Mouse (Mus musculus) mouse embryonic stem cell (cell line): Measurements from ENCODE around the gene Luc7l3.

Source experiments
- in situ Hi-C, 2 experiments: fragments of 300-500 bp; cut with MboI; formaldehyde crosslinking; loops; 1 replicate in 1 of 2; 3 replicates in 1 of 2; pipeline ENCODE4 v1.14.3; 2019 to 2020; ENCODE audit warnings: low sequenced_read_pairs in 2 of 2, low pct_unique_long_range_greater_than_20kb in 1 of 2, mixed read lengths in 1 of 2; ENCODE audit not compliant: unreplicated experiment in 1 of 2

The Luc7l3 gene

DNA sequence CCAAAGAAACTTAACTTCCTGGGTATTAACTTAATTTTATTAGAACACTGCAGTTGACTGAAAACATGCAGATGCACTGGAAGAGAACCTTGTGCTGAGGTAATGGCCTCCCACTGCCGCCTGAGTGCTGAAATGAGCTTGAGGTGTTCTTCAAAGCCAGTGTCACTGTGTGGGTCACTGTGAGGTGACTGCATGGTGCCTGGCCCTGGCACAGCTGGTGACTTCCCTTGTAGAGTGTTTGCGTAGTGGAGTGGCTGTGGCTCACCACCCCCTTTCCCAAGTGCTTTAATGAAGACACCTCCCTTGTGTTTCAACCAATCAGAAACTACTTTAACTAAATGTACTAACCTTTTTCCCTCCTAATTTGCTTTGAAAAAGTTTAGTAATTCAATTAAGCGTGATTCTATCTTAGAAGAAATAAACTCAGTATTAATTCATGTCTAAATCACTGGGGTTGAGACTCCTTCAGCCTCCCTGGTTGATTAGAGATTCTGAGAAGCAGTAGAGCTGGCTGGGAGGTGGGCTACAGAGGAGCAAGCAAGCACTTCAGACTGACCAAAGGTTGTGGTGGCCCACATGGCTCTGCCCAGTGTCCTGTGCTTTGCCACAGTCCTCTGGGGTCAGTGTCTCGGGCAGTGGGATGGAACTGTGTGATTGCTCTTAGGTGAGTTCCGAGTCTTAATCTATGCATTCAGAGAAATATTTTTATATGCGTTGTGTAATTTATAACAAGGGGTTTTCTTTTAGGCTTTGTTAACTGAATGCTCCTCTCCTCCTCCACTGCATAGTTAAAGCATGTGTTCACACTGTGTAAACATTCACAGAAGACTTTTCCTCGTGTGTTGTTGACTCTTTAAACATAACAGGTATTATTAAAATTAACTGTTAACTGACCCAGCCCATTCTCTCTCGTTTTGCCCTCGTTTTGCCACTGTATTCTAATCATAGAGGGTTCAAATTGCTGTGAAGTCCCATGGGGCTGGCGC lies 19.5 kb upstream of the Luc7l3 start:
- in situ Hi-C loops: no loop called here

DNA sequence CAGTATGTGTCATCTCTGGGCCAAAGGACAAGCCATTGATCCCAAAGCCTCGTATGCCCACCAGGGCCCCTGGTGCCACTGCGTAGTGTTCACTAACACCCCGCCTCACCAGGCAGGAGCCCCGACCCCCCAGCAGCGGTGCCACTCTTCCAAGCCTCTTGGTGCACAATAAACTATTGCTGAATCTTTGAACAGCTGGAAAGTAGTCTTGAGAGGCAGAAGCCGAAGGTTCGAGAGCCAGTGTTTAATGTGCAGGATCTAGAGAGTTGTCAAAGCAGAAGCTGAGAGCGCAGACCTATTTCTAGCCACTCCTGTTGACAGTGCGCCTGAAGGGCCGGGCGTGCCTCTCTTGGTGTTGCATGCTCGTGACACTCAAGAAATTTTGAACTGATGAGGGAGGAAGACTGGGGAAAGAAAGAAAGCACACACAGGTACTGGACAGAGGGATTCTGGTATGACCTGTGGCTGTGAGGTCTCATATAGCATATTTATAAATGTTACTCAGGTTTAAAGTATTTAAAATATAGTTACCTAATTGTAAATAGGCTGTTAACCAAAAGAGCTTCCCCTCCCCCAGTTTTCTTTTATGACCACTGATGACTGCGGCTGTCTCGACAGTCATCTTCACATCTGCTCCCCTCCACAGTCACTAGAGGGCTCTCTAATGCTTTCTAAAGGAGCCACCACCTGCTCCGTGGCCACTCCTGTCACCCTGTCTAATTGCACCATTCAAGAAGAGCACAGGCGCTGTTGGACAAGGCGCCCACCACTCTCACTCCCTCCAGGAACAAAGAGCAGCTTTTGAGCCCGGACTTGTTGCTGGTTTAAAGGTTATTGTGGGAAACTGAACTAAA lies 18.2 kb upstream of the Luc7l3 start:
- in situ Hi-C loops: no loop called here

DNA sequence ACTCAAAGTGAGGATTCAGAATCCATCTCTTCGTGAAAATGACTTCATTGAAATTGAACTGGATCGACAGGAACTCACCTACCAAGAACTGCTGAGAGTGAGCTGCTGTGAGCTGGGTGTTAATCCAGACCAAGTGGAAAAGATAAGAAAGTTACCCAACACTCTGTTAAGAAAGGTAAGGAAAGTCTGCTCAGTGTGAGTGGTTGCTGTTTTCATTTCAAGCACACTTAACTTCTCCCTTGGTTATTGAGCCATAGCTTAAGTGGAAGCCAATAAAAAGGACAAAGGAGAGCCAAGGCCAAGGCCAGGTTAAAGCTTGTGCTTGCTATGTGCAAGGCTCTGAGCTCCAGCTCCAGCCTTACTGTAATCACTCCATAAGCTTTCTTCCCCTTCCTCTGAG lies 16.6 kb upstream of the Luc7l3 start:
- in situ Hi-C loops: no loop called here

GRCm38 (mm10) chr11:94336551-94336950 lies 14.8 kb upstream of the Luc7l3 start:
- in situ Hi-C loops: no loop called here

GRCm38 (mm10) chr11:94334386-94334968 lies 12.7 kb upstream of the Luc7l3 start:
- in situ Hi-C loops: no loop called here

DNA sequence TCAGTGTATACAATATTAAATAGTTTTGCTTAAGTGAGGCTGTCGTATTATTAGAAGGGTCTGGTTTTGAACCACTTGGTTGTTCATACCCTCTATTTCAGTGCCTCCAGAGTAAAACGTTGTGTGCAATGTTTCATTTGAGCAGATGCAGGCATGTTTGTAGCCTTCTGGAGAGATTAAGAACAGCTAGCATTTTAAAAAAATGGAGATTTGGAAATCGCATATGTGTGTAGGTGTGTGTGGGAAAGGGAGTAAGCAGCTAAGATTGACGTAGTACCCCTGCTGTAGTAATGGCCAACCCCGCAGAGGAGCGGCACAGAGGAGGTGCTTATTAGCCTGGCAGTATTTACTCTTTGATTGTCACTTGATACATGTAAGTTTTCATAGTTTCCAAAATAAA lies 10.9 kb upstream of the Luc7l3 start:
- in situ Hi-C loops: no loop called here

- in situ Hi-C loops: no loop called here
Observed at GRCm38 (mm10) chr11:94330211-94330610, 8.4 kb upstream of the Luc7l3 start.

DNA sequence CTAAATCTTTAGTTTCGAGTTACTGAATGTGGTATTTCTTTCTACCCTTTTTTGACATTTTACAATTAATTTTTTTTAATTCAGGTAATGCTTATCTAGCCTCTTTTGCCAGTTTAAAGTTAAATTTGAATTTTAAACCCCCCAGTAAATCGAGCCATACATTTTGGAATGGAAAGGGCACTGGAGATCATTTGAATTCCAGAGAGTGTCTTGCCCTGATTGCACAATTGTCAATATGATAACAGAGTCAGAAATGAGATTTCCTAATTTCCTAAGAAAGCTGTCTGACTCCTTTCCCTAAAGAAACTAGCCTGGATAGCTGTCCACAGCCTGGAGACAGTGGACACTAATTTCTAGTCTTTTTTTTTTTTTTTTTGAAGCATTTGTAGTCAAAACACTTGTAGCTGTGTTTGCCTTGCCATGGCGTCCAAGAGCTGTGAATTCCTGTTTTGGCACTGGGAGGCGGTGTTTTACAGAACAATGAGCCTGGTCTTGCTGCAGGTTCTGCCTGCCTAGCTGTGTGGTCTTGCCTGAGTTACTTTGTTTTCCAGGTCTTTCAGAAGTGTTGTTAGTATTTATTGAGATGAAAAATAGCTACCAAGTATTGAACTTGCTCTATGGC lies 7.6 kb upstream of the Luc7l3 start:
- in situ Hi-C loops: no loop called here

DNA sequence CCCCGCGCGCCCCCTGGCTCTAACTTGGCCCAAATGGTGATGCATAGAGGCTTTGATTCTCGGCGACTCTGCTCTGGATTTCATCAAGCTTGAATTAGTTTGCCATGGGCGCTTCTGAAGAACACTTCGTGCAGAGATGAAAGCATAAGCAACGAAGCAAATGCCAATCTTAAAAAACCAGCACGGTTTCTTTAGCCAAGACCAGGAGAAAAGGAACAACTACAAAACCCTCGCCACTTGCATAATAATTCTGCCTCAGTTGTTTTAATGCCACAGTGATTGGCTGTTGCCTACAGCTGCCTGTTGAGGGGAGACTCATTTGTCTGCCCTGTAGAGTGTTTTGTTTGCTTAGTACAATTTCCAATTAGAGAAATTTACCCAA lies 6.8 kb upstream of the Luc7l3 start:
- in situ Hi-C loops: no loop called here

- in situ Hi-C loops: no loop called here
Observed at GRCm38 (mm10) chr11:94327693-94328643, 6.2 kb upstream of the Luc7l3 start, which contains the start of gene Ankrd40. Gene Ankrd40, plus strand, starts transcription at chr11:94328001.

- in situ Hi-C loops: no loop called here
Observed at GRCm38 (mm10) chr11:94326961-94327411, 5.2 kb upstream of the Luc7l3 start.

GRCm38 (mm10) chr11:94324618-94325017 lies 2.8 kb upstream of the Luc7l3 start:
- in situ Hi-C loops: no loop called here

DNA sequence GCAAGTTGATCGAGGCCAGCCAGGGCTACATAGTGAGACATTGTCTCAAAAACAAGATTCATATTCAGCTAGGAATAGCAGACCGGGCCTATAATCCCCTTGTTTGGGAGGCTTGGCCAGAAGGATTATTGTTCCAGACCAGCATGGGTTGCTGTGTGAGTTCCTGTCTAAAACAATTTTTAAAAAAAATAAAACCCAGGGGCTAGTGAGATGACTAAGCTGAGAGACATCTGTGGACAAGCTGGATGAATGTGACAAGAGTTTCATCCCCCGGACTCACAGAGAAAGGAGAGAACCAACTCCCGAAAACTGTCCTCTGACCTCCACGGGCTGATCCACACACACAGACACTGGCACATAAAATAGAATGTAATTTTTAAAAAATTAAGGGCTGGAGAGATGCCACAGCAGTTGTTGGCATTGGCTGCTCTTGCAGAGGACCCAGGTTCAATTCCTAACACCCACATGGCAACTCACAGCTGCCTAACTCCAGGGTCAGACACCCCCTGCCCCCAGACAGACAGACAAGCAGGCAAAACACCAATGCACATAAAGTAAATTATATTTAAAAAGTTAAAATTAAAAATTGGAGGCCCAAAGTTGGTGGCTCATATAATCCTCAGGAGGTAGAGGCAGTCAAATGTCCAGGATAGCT lies 1.6 kb upstream of the Luc7l3 start:
- in situ Hi-C loops: no loop called here

GRCm38 (mm10) chr11:94322636-94323035 lies 848 bp upstream of the Luc7l3 start:
- in situ Hi-C loops: no loop called here

DNA sequence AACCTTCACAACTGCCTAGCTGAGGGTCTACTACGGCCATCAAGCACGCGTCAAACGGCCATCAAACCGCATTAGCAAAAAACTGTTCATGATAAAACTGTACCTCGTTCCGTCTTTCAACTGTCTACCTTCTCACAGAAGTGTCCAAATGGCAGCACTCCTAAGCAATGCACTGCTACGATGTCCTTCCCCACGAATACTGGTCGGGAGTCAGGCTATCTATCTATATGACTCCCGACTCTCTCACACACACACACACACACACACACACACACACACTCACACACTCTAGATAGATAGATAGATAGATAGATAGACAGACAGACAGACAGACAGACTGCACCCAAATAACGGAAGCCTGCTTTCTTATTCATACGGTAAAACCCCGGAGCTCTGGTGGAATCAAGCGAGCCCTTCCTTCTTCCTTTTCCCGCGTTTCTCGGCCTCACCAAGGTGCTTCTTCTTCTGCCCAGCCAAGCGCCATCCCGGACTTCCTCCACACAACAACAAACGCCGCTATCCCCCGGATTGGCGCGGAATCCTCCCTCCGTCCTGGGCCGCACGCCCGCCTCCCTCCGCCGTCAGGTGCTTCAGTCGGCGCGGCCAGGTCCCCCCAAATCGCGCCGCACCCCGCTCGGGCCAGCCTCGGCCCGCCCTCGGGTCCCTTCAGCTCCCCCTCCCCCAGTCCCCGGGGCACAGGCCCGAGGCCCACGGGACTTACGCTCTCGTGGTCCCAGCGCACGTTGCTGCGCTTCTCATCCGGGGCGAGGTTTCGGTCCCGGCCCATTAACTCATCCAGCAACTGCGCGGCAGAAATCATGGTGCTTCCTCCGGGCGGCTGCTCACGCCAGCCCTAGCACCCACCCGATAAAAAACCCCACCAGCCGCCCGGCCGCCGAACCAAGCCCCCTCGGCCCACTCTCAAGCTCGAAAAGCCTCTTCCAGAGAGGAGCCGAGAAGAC lies 538 bp downstream of the Luc7l3 start:
- in situ Hi-C loops: no loop called here

- in situ Hi-C loops: no loop called here
Observed at GRCm38 (mm10) chr11:94318056-94318455, 3.7 kb downstream of the Luc7l3 start.
